Mouse (Mus musculus): ENCODE data around the gene Aass. TPM values are rescaled to one million over a fixed set of nuclear protein-coding genes. Genes with fewer than 3 reads are reported as not detected.

The Aass gene
- 0.11 TPM in 1 of 2 replicates, not detected in the other for polyA plus RNA-seq (2012; rRNA removed; ENCODE audit: low replicate concordance)

DNA sequence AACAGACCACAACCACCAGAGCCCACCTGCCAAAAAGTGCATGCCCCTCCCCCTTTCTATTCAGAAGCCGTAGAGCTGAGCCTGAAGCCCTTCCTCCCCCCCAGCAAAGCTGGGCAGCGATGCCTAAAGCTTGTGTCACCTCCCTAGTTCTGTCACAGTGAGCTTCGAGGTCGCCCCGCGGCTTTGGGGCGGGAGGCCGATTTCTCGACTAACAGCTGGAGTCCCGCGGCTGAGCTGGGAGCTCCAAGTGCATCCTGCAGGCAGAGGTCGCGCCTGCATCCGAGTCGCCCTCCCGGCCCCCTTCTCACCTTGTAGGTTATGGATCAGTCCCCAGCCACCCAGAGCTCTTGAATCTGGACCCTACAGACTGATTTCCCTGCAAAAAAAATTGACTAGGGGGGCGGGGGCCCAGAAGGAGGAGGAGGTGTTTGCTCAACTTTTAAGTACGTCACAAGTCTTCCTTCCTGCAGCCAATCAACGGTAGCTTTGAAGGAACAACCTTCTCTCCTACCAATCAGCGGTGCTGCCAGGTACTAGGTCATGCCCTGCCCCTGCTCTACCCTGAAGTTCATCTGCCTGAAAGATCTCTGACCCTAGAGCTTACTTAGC is at the start of gene Aass:
Gene Aass (minus strand): TSS at position 414 of the 609 bp plus-strand sequence.

Other genes with a start within 250 kb of the Aass start
- gene Fezf1, start 115.4 kb upstream of the Aass start, polyA plus RNA-seq (2012; rRNA removed; ENCODE audit: low replicate concordance), result not detected in 2 replicates